Mouse (Mus musculus) T-helper 2 cell (primary cell): ENCODE measurements at regions not wholly inside any gene's neighbourhood (a gene's known extent, or its start where the extent isn't known, plus 50 kb on each side); places are given as distances from the start of the nearest gene placed in this dataset.

Source experiments
- in situ Hi-C: fragments of 300-600 bp; cut with MboI, MseI; formaldehyde crosslinking; loops from one replicate; pipeline ENCODE4 v1.15.1; 2025; ENCODE audit warnings: high pct_unique_total_duplicates

DNA sequence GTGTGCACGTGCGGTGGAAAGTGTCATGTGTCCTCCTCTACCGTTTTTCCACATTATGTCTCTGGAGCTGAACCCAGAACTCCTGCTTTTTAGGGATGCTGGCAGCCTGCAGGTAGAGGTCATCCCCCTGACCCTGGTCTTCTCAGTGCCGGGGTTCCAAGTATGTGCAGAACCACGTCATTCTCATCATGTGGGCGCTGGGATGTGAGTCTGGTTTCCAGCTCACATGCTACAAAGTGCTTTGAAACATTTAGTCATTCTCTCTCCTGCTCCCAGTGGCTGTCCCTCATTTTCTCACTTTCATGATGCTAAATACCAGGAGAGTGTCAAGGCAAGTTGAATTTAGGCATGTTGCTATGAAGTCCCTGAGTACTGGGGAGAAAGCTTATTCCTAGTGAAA lies 326.6 kb downstream of the Ttll7 start:
- in situ Hi-C loops: no loop called here

GRCm38 (mm10) chr3:147180711-147181110 lies 328.5 kb downstream of the Ttll7 start:
- in situ Hi-C loops: no loop called here

DNA sequence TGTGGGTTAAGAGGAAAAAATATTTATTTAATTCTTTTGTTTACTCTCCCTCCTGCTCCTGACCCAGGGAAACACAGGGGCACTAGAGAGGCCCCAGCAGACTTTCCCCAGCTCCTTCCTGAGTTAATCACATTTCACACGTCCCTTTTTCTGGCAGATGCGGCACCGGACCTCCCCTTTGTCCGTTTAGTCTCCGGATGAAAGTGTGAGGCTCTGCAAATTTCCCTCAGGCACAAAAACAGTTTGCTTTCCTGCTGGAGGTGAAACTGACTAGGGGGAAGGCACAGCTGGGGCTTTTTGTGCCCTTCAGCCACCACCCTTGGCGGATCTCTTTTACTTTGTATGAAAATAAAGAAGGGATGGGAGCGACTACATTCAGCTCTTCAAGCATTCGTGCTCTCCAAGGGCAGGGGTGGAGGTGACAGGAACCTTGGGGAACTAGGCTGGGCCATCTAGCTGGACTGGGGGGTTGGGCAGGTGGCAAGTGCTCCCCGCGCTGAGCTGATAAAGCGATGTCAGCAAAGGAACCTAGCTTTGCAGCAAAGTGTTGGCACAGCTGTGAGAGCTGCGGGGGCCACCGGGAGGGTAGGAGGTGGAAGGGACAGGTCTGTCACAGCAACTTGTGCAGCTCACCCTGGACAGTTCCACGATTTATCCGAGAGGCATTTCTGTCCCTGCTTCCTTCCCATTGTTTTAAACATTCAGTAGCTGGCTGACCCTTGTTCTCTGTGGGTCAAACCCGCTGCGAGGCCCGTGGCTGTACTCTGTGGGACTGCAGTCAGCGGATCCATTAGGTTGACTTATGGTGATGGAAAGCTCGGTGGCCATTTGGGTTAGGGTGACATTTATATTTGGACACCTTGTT lies 329.6 kb downstream of the Ttll7 start:
- in situ Hi-C loops: no loop called here

DNA sequence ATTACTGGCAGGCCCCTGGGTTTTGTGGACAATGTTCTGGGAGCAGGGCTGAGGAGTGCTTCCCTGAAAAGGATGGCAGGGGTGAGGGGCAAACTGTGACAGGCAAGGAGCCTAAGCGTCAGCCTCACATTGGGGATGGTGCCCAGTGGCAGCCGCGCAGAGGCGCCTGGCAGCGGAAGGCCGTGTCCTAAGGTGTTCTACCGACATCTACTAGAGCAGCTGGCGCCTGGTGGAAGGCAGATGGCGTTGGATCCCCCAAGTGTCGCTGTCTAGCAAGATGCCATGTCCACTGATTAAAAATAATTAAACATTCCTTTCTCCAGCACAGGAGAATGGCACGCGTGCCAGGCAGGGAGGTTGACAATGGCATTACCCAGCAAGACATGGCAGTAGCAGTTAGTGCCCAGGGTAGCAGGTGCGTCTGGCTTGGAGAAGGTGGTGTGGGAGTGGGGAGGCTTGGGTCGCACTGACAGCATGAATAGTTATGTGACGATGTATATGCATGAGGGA lies 330.3 kb downstream of the Ttll7 start:
- in situ Hi-C loops: no loop called here

- in situ Hi-C loops: no loop called here
Measured at GRCm38 (mm10) chr3:147183656-147184290, 331.6 kb downstream of the Ttll7 start.

GRCm38 (mm10) chr3:147189737-147190136 lies 337.6 kb downstream of the Ttll7 start:
- in situ Hi-C loops: no loop called here

DNA sequence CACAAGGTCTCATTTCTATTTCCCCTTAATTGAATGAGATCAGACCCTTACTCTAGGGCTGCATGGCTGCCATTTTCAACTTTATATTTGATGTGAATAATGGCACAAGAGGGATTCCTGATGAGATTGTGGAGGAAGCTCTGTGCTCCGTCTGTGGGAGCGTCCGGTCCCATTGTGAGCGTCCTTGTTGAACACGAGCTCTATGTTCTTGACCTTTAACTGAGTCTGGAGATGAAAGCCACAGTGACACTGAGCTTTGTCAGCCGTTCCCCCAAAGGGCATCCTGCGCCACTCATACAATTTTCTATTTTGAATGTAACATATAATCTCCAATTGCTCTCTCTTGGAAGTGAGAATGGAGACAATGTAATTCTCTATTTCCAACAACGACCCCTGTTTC lies 344.5 kb downstream of the Ttll7 start:
- in situ Hi-C loops: no loop called here

GRCm38 (mm10) chr3:147197215-147197614 lies 345.0 kb downstream of the Ttll7 start:
- in situ Hi-C loops: no loop called here

DNA sequence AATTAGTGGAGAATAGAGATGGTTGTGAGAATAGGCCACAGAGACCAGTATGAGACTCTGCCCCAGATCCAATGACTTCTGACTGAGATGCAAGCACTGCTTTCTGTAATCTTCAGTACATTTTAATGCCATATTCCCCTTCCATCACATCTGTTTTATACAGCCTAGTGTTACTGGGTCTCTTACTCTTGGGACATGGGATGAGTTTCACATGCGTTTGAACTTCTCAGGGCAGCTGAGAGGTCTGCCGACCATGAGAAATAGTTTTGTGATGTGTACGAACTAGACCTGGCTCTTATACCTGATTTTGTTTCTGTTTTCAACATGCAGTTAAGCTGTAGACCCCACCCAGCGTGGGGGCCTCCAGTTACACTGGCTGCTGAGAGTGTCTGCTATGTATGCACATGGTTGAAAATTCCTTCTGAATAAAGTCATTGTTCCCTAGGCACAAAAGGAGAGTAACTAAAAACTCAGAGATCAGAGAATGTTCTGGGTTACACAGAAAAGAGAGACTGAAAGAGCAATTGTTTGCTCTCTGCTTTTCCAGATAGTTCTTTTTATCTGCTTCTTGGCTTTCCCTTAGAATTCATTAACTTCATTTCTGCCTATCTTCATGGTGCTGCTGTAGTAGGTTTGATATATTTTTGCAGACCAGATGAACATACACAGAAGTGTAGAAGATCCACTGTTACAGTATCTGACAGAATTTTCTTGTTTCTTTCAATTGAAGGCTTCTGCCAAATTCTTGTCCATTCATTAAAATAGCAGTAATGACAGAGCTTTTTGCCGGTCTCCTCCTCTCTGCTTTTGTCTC lies 359.2 kb downstream of the Ttll7 start:
- in situ Hi-C loops: no loop called here

- in situ Hi-C loops: no loop called here
Measured at GRCm38 (mm10) chr3:147228663-147229062, 376.5 kb downstream of the Ttll7 start.

DNA sequence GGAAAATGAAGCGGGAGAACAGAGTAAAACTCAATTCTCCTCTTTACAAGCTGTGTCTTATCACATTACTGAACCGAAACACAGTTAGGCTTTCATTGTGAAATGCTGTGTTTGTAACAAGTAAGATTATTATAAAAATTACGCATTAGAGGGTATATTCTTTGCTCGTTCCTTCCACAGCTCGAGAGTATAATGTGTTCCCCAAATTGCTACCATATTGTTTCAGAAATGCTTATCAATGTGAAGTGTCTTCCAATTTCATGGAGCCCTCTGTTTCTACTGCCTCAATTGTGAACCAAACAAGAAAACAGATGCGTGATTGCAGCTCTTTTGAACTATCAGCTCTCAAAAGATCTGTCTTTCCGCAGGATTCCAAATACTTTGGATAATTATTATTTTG lies 378.4 kb downstream of the Ttll7 start:
- in situ Hi-C loops: no loop called here

GRCm38 (mm10) chr3:147238398-147238797 lies 386.2 kb downstream of the Ttll7 start:
- in situ Hi-C loops: no loop called here

GRCm38 (mm10) chr3:147240651-147241050 lies 388.5 kb downstream of the Ttll7 start:
- in situ Hi-C loops: no loop called here

DNA sequence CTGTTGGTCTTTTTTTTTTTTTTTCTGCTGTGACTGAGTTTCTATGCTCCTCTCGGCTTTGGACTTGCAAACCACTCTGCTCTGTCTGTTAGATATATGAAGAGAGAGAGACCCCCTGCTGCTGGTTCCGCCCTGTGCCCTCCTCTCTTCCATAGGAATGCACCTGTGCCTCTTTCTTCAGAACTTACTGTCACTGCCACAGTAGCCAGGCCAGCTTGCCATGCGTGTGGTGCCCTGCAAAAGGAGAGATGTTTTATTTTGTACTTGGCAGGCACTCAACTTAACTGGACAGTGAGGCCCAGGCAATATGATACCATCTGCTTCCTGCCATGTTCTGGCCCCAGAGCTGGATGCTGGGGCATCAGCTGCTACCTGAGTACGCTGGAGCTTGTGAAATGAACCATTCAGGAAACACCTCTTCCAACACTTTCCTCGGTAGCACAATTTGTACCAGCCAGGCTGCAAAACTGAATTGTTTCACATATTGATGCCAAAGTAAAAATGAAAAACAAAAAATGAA lies 392.8 kb downstream of the Ttll7 start:
- in situ Hi-C loops: no loop called here

DNA sequence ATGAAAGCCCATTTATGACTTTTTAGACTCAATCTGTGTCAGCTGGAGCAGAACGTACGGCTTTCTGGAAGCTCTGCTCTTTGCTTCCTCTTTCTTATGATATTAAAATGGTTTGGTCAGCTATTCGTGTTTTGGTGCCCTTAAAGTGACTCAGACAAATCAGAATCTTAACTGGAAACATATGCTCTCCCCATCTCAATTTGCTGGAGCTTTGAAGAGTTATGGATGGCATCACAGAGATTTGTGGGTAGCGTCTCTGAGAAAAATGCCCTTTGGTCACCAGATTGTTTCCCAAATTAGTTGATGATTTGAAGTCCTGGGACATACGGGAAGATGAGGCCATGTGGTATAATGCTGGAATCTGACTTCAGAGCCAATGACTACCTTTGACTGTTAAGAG lies 394.0 kb downstream of the Ttll7 start:
- in situ Hi-C loops: no loop called here

DNA sequence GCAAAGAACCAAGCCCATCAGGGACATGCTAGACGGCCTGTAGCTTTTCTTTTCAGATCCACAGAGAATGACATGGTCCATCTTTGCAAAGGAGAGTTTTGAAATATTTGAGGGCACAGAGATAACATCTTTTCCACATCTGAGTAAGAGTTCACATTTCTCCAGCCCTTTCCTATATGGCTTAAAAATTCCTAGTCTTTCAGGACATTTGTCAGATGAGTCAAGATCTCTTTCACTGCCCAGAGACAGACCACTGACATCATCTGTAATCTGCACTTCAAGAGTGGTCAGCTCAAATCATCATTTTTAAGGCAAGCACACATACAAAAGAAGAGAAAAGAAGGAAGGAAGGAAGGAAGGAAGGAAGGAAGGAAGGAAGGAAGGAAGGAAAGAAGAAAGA lies 397.3 kb downstream of the Ttll7 start:
- in situ Hi-C loops: no loop called here

DNA sequence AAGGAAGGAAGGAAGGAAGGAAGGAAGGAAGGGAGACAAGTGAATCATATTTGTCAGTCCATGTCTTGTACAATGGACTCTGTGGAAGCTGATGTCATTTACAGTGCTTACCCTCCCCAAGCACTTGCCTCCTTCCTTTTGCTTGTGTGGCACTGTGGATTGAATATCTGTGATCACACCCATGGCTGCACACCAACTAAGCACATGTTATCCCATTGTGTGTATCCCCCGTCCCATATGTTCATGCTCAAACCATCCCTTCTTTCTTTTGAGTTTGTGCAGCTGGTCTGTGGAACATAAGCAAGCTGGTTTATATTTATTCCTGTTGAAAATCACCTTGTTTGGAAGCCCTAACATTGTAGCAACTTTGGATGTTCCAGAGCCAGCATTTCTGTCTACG lies 397.7 kb downstream of the Ttll7 start:
- in situ Hi-C loops: no loop called here

- in situ Hi-C loops: no loop called here
Measured at GRCm38 (mm10) chr3:147252226-147252788, 400.1 kb downstream of the Ttll7 start.

DNA sequence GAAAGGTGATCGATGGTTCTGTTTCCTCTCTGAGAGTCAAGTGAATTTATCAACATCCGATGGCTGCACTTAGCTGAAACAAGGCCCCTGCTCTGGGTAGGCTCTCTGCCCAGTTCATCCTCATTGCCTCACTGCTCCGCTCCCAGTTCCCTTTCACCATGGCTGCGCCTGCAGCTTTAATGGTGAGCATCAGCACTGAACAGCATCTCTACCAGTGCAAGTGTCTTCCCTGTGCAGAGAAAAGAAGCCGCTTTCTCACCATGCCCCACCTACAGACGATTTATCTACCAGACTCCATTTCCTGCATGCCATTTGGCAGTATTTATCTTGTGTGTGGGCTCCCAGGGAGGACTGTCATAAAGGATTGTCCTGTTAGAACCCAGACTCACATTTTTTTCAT lies 400.6 kb downstream of the Ttll7 start:
- in situ Hi-C loops: no loop called here

GRCm38 (mm10) chr3:147254454-147254853 lies 402.3 kb downstream of the Ttll7 start:
- in situ Hi-C loops: no loop called here

- in situ Hi-C loops: no loop called here
Measured at GRCm38 (mm10) chr3:147260958-147261595, 408.9 kb downstream of the Ttll7 start.
